Mouse (Mus musculus) spleen, adult 12 weeks (tissue): Measurements from ENCODE around the gene Pax8.

Experiments
- DNase-seq: peaks from one replicate; pipeline ENCODE4 v3.0.0; 2022; ENCODE audit warnings: low spot score

The Pax8 gene

DNA sequence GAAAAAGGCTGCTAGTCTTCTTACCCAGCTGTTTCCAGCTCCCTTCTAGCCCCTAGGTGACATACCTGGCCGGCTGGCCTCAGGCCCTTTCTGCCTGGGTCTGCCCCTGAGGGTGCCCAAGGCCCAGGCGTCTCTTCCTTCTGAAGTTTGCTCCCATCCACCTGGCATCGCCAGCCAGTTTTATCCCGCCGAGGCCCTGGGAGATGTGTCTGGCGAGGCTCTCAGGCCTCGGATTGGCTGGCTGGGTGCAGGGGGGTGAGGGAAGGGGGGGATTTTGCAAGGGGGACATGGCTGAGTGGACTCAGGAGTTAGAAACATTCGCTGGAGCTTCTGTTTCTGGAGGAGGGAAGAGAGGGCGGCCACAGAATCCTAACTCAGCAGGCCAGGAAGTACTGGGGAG lies at the start of gene Pax8:
Gene Pax8 (minus strand): TSS at position 180 of the 400 bp plus-strand sequence.
- DNase-seq = no peak

DNA sequence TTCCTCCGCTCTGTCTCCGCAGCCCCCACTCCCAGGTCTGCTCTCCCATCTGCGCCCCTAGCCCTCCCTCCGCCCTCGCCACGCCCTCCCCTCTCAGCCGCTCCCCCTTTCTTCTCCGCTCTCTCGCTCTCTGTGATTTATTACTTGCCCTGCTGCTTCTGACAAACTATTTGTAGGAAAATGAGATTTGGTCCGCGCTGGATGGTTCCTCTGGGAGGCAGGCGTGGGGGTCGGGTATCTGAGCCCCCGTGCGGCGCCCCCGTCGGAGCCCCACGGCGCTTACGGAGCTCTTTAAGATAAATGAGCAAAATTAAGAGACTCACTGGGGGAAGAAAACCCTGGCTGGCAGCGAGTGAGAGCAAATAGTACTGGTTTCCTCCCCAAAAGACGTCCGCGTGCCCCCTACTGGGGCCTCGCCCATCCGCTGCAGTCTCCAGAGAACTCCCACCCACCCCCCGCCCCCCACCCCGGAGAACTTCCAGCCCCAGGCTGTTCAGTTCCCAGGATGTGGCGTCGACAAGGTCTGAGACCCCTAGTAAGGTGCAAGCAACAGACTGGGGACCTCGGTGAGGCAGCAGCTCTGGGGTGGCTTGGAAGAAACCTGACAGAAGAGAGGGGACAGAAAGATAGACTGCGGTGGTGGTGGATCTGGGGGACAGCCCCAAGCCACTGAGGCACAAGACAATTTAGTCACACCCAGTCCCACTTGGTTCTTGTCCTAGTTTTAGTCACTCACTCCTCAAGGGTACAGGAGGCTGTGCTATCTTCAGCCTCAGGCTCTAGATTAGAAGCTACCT lies 46.2 kb upstream of the Pax8 start:
- DNase-seq = no peak

DNA sequence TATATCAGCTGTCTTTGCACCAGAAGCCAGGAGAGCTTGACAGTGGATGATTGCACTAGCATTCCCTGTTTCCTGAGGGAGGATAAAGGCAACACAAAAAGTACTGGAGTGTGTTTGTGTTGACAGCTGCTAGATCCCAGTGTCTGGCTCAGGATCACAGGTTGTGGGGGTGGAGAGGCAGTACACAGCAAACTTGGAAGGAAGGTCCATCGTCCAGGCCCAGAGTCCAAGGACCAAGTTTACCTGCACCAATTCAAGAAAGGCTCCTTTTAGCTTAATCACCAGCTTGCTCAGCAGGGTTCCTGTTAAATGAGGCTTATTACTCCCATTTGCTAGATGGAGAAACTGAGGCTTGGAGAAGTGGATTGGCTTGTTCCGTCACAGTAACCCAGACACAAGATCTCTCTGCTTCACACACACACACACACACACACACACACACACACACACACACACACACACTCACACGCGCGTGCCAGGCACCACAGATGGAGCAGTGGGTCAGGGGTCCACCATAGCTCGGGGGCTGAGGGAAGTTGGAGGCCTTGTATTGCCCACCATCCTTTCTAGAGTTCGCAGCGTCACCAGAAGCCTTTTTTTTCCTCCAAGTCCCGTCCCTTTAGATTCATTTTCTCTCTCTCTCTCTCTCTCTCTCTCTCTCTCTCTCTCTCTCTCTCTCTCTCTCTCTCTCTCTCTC lies 45.3 kb upstream of the Pax8 start:
- no peak for DNase-seq

DNA sequence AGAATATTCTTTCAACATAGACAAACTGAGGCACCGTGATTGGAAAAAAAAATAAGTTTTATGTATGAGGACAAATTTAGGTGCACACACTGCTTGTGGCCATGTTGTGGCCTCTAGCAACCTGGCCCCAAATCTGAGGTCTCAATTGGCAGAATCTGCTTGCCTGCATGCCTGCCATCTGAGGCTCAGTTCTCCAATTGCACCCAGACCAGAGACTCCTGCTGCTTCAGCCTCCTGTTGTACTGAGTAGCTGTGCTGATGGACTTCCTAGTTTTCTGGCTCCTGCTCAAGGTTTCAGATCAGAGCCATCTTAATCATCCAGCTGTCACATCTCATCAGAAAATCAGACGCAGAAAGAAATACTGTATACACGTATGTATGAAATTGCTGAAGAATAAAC lies 41.5 kb upstream of the Pax8 start:
- no peak for DNase-seq

DNA sequence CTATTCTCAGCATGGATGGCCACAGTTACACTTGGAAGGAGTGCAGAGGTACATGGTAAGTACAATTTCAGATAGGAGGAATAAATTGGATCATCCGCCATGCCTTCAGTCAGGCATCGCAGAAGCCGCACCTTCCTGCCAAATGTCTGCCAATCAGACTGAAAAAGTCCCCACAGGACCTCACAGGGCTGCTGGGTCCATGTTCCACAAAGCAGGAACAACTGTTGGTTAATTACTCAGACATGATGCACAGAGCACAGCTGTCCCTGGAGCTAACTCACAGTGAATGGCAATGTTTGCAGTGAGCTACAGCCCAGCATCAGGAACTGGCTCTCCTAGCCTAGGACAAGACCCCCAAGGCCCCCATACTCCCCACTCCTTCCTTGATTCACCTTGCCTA lies 32.0 kb upstream of the Pax8 start:
- DNase-seq = no peak

DNA sequence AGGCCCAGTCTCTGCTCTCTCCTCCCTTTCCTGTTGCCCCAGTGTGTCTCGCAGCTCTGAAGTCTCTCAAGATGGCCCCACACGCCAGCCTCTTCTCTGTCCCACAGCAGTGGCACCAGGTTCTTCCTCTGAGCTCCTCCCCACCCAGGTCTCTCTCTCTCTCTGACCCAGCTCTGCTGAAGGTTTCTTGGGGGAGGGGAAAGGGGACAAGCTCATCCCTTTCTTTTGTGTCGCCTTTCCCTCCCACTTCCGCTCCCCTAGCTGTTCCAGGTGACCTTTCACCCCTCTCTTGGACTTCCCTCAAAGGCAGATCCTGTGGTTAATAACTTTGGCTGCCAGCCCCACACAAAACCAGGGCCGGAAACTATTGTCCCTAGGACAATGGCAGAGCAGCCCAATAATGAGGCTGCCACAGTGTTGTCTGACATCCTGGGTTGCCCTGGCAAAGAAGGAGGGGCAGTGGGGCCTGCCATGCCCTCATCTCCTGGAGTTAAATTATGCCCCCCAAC lies 27.6 kb upstream of the Pax8 start:
- no peak for DNase-seq

DNA sequence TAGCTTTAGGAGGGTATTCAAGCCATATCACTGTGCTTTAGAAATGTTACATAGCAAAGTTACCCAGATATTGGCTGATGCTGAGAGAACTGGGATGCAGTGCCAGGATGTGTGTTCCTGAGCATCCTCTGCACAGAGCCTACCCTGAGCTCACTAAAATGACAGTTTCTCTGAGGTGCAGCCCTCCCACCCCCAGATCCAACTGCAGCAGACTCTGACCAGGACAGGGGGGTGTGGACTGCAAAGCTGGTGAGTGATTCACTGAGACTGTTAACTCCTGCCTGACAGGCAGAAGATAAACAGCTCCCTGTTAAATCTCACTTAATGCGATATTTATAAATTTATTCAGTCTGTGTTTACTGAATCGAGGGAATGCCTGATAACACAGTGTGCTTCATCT lies 25.5 kb upstream of the Pax8 start:
- DNase-seq = no peak

DNA sequence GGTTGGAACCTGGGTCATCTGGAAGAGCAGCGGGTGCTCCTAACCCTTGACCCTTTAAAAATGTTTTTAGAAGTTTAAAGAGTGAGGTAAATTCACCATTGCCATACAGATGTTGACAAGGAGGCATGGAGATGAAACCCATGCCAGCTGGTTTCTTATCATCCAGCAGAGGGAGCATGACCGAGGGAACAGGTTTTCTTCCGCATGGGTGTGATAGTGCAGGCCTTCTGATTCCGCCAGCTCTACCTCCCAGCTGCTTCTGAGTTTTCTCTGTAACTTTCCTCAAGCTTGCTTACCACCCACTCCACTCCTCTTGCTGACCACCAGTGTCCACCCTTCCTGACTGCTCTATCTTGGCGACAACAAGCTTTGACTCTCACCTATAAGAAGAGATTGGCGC lies 15.2 kb upstream of the Pax8 start:
- DNase-seq = no peak

DNA sequence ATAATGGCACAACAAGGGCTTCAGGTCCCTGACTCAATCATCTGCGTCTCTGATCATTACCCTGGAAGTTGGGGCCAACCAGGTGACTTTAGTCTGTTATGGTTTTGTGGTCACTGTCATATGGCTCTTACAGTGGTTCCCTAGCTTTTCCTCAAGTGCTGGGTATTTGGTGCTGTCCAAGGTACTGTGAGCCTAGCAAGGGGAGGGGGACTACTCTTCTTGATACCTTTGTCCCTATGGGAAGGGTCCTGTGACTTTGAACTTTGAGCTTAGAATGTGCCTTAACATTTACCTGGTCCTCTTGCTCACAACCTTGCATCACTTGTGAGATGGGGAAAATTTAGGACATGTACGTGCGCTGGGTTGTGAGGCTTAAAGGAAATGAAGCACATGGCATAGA lies 13.3 kb upstream of the Pax8 start:
- DNase-seq = no peak

DNA sequence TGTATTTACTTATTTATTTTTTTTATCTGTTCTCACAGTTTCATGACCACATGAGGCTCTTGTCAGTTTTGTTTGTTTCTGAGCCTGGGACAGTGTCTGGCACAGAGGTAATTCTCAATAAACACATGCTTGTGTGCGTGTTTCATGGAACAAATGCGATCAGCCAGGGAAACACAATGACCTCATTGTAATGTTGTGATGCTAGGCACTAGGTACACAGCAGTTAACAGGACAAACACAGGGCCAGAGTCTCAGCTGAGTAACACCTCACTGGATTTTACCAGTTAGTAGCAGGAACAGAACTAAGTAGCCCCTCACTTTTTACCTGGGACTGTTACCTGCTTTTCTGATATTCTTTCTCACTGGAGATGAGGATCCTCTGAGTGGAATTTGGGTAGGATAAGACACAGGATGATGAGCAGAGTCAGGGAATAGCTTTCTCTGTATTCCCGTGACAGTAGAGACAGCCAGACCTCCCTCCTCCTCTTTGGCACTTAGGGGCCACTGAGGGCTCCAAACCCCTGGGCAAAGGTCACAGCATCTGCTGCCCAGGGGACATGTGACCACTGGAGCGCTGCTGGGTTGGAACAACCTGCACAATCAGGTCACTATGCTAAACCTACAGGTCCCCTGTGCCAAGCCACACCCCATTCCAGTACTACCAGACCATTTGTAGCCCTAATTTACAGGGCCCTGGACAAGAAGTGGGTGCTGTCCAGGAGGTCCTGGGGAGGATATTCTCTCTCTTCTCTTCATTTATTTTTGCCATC lies 11.8 kb upstream of the Pax8 start:
- DNase-seq = no peak

DNA sequence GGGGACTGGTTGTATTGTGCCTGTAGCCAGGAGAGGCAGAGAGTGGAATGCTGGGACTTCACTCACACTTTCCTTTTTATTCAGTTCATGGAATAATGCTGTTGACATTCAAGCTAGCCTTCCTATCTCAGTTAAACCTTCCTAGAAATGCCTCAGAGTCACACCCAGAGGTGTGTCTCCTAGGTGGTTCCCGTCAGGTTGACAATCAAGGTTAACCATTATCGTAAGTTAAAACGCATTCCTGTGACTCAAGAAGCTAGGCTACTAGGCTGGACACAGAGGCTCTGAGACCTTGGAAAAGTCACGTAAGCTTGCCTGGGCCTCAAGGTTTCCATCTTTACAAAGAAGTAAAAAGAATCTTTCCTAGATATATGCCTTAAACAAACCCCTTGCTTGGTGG lies 10.0 kb upstream of the Pax8 start:
- DNase-seq = no peak

DNA sequence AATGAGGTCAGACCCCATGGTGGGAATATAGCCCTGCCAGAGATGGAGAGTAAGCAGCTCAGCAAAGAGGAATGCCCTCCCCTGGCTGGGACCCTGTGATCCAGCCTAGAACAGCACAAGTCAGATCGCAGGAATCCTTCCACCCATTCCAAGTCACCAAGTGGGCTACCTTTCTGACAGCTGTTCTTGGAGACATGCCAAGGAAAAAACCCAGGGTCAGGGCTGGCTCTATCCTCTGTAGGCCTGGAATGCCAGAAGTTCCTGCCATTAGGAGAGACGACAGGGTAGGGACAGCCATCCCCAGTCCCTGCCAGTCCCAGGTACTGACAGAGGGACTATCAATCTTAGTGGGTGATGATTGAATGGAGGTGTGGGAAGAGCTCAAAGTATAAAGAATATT lies 4.5 kb upstream of the Pax8 start:
- DNase-seq = no peak

DNA sequence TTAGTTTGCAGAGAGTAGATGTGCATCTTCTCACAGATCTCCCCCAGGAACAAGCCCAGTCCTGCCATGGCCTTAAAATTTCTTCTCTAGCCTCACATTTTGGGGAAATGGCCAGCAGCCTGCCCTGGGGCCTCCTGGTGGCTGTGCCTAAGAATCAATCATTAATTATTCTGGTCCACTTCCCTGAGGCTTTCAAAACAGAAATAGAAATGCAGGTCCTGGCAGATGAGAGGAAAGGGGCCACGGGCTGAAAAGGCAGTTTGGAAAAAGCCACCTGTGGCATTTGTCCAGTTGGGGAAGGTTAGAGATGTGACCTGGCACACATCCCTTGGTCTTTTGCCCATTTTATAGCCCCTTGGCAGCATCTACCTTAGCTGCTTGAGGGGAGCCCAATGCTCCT lies 3.8 kb upstream of the Pax8 start:
- DNase-seq = no peak

DNA sequence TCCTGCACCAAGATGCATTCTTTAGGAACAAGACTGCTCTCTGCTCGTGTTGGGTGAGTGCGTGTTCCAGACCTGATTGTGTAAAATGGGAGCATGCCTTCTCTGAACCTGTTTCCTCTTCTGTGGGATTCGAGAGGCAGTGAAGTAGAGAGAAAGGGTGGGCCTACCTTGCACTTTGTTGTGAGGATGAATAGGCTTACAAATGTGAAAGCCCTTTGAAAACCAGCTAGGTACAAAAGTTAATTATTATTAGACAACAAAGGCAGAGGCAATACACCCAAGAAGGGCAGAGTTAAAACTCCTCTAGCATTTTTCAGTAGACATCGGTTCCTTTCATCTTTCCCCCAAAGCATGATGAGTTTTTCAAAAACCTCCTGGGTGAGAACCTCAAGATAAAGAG lies 3.2 kb upstream of the Pax8 start:
- DNase-seq = no peak

DNA sequence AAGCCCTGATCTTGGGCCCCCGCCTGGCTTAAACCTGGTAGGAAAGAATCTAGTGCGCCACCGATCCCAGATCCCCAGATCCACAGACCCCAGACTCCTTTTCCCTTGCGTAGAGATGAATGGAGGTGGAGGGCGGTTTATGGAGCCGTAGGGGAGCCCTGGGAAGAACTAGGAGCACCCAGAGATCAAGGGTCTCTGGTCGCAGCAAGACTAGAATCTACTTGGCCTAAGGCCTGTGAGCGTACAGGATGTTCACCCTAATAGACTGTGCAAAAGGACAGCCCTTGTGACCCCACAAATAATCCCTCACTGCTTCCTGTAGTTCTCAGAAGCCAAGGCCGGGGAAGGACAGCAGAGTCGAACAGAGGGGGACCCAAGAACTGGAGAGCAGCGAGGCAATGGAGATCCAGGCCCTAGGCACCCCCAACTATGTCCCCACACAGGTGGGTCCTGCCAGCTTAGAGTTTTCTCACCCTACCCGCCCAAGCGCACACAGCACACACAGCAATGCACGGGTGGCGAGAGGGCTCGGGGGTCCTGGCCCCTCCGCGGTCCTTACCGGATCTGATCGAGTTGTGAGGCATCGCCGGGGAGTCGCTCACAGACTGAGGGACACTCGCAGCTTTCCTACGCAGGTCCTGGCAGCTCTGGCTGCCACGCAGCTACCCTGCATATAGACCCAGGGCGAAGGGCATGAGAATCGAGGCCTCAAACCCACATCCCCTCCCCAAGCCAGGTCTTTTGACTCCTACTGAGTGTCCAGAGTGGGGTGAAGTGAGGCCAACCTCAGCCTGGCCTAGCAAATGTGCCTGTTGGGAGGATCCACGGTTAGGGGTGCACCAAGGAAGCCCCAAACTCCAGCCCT lies 653 bp downstream of the Pax8 start:
- DNase-seq = no peak

DNA sequence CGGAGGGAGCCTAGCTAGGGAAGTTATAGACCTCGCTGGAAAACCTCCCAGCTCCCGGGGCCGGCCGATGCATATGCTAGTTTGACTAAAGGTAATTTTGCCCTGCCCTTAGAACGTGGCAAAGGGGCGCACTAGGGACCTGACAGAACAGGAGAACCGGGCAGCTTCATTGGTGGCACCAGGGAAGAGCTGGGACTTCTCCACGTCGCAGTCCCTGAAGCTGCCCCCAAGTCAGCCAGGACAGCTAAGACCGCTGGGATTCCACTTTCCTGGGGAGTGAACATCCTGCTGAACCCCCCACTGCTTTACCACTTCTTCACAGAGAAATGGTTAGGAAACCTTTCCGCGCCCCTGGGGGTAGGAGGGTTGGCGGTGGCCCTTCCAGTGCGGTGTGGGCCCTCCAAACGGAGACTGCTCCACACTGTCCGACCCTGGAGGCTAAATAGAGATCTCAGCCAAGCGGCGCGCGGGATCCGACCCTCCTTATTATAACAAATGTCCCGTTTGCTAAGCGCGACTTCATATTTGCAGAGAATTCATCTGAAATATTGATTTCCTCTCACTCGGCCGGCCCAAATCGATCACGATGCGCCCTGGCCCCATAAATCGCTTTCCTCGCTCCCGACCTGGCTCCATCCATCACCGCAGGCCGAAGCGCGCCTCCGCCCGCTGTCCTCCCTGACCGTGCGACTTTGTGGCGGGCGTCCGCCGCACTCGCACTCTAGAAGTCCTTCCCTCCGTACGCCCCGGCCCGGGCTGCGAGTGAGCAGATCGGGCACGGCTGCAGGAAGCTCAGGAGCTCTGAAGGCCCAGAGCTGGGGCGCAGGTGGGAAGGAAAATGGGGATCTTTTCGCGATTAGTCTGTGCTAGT lies 1.5 kb downstream of the Pax8 start:
- no peak for DNase-seq

DNA sequence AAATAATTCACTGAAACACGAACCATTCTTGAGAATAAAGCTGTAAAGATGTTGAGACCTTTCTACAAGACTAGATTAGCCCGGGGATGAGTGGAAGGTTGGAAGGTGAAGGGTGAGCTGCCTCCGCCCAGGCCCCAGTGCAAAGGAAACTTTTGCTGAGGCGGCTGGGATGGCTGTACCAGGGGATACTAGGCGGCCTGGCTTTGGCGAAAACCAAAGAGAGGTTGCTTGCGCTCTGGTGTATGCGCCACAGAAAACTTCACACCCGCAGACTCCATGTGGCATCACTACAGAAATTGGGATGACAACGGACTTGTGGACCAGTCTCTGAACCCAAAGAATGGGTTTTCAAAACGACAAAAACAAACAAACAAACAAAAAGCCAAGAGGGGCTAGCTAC lies 2.7 kb downstream of the Pax8 start:
- no peak for DNase-seq

DNA sequence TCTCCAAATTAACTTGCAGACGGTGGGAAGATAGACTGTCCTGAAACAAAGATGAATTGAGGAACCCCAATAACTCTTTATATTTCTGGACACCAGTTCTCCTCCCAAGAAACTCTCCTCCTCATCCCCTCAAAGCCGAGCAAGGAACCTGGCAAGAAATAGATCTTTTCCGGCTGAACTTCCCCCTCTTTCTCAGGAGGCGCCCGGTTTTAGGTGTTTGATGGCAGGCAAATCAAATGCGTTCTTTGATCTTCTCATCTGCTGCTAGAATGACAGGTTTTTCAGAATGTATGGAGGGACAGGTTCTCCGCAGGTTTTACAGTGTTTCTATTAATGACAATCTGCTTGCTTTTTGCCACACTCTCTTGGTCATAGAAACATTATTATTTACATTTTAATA lies 3.3 kb downstream of the Pax8 start:
- DNase-seq = no peak

DNA sequence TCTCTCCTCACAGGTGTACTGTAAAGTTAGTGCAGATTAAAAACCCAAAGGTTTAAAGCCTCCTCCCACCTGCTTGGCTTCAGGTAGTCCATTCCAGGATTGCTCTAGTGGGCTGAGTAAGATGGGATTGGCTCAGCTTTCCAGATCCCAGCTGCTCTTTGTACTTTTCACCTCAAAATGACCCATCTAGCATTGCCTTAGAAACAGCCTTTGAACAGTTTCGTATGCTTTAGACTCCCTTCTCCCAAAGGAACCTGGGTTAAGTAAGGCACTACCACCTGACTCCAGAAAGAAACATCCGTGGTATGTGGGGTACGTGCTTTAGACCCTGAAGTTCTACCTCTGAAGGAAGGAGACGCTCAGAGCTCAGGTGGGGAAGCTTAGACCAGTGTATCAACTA lies 6.3 kb downstream of the Pax8 start:
- DNase-seq = no peak

DNA sequence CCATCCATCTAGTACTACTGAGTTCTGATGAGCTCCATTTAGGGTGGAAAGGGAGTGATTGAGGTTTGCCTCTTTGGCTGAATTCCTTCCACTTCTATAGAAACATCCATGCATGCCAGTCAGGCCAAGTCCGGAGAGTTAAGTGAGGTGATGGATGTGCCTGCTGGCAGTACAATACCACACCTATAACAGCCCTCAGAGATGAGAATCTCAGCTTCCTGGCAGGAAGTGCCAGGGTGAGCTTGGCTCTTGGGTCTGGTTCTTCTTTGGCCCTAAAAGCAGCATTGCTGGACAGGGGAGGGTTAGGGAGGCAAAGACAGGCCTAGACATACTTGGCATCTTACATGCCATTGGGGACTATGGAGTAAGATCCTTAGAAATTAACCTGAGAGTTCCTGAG lies 7.0 kb downstream of the Pax8 start:
- DNase-seq = no peak

DNA sequence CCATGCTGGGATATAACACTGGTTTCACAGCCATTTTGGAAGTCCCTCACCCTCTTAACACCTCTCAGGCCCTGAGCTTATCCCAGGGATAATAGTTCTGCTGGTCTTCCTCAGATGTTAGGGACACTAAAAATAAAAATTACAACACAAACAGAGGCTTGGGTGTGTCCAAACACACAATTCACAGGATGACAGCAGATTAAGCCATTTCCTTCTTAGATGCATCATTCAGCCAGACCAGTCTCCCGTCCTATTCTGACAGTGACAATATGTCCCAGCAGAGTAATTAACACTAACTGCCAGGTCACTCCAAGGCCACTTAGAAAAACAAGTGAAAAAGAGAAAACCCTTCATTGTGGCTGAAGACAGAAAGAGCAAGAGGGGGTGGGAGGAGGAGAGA lies 8.2 kb downstream of the Pax8 start:
- no peak for DNase-seq
